Mouse (Mus musculus) lung, postnatal 0 days (tissue): ENCODE data around the gene Cdc14a. TPM values are rescaled to one million over a fixed set of nuclear protein-coding genes. Genes with fewer than 3 reads are reported as not detected.

Experiments used
- ATAC-seq: fragments of 200-750 bp; cut with Nextera tagmentation; 2 replicates; pipeline ENCODE4 v1.8.0; 2017; ENCODE audit warnings: moderate library complexity
- DNase-seq: peaks from one replicate; pipeline ENCODE4 v3.0.0-alpha.2; 2016; ENCODE audit warnings: low spot score
- H3K27ac ChIP-seq: fragments of 300-500 bp; sonication (generic); 2 replicates; pipeline ENCODE4 v1.5.1; 2014; ENCODE audit warnings: antibody characterized with exemption, mild to moderate bottlenecking, low read length, mixed read lengths
- H3K27me3 ChIP-seq: fragments of 300-500 bp; sonication (generic); replicated peaks from 2 replicates; pipeline ENCODE4 v1.6.1; 2014; ENCODE audit warnings: low read length, mixed read lengths; ENCODE audit not compliant: insufficient read depth
- H3K36me3 ChIP-seq: fragments of 300-500 bp; sonication (generic); 2 replicates; pipeline ENCODE4 v1.6.1; 2014; ENCODE audit warnings: low read length, mixed read lengths; ENCODE audit not compliant: insufficient read depth
- H3K4me1 ChIP-seq: fragments of 300-500 bp; sonication (generic); 2 replicates; pipeline ENCODE4 v1.6.1; 2014; ENCODE audit warnings: antibody characterized with exemption, low read depth, low read length, mixed read lengths; ENCODE audit not compliant: insufficient read depth
- H3K4me2 ChIP-seq: fragments of 300-500 bp; sonication (generic); replicated peaks from 2 replicates; pipeline ENCODE4 v1.6.1; 2014; ENCODE audit warnings: low read depth, mild to moderate bottlenecking, low read length, moderate library complexity, mixed read lengths
- H3K4me3 ChIP-seq: fragments of 300-500 bp; sonication (generic); 2 replicates; pipeline ENCODE4 v1.5.1; 2014; ENCODE audit warnings: low read depth, low read length
- H3K9ac ChIP-seq: fragments of 300-500 bp; sonication (generic); replicated peaks from 2 replicates; pipeline ENCODE4 v1.6.1; 2014; ENCODE audit warnings: low read depth, mild to moderate bottlenecking
- H3K9me3 ChIP-seq: fragments of 300-500 bp; sonication (generic); 2 replicates; pipeline ENCODE4 v1.6.1; 2016; ENCODE audit warnings: low read length, mixed read lengths
- CTCF ChIP-seq: IDR thresholded peaks from 2 replicates; pipeline ENCODE4 v1.5.1; 2016; ENCODE audit warnings: antibody characterized with exemption, mild to moderate bottlenecking
- EP300 ChIP-seq: IDR thresholded peaks from 2 replicates; pipeline ENCODE4 v1.6.1; 2016; ENCODE audit warnings: antibody characterized with exemption, mild to moderate bottlenecking, control low read depth
- WGBS: fragments of 180-500 bp; shearing (Covaris S2); extraction: QIAGEN DNeasy Blood & Tissue Kit; methylation state at CpG from one replicate; pipeline ENCODE4 v1.1.7; 2014; 5-methylcytosine and 5-hydroxymethylcytosine counted together
- polyA plus RNA-seq: library from polyadenylated mRNA; unstranded; fragments of >200 nt; fragmentation: Nextera tagmentation; extraction: Ambion mirVana; gene quantifications from 2 replicates; pipeline ENCODE4 v1.2.1, GENCODE M21; 2015

Cdc14a gene
- polyA plus RNA-seq, 1 experiment from 2014 or later, result 8.2 TPM

DNA sequence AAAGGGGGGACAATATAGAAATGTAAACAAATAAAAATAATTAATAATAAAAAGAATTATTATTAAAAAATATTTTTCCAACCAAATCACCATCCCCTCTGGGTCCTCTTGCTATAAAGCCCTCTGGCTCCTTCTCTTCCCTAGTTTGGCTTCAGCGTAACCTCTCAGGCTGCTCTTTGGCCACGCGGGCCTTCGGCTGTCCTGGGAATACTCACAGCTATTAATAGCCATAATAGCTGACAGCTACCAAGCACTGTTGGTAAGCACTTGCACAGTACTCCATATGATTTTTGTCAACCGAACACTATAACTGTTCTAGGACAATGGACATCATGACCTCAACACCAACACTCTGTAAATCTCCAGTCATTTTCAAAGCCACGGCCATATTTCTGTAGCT, 135.0 kb downstream of the Cdc14a start:
- Histone ChIP-seq H3K27ac (no peak overlapping the region), H3K9ac (no peak overlapping the region), H3K27me3 (no peaks in the 10 kb centered on the region), H3K4me3 (no peak overlapping the region), H3K4me1 (no peaks in the 10 kb centered on the region), H3K9me3 (no peaks in the 10 kb centered on the region), H3K4me2 (no peak overlapping the region), H3K36me3 (no peaks in the 10 kb centered on the region)
- 71% methylated on average over 6 of the region's 6 CpGs for WGBS
- ATAC-seq (no peak; the same call in 1 of the 2 replicates), DNase-seq (peak; percentile 39)
- no peak for TF ChIP-seq EP300
- TF ChIP-seq CTCF, result no peak

DNA sequence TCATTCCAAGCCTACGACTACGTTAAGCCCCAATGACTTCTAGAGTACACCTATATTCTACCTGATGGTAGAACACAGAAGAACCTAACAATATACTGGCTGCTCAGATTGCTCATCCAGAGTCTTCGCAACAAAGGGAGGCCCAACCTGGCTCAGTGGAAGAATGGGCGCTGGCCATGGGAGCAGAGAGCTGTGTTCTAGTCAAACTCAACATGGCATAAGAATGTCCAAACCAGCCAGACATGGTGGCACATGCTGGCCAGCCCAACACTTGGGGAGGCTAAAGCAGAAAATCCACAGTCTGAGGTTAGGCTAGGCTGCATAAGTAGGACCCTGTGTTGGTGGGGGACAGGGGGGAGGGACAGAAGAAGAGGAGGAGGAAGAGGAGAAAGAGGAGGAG, 139.1 kb downstream of the Cdc14a start:
- WGBS, result 92% methylated on average over 4 of the region's 4 CpGs
- Histone ChIP-seq H3K4me2 (no peak overlapping the region), H3K9me3 (no peaks in the 10 kb centered on the region), H3K27me3 (no peaks in the 10 kb centered on the region), H3K9ac (no peak overlapping the region), H3K4me3 (no peak overlapping the region), H3K36me3 (no peaks in the 10 kb centered on the region), H3K27ac (no peak overlapping the region), H3K4me1 (no peaks in the 10 kb centered on the region)
- DNase-seq (no peak), ATAC-seq (no peak)
- no peak for TF ChIP-seq CTCF
- no peak for TF ChIP-seq EP300

DNA sequence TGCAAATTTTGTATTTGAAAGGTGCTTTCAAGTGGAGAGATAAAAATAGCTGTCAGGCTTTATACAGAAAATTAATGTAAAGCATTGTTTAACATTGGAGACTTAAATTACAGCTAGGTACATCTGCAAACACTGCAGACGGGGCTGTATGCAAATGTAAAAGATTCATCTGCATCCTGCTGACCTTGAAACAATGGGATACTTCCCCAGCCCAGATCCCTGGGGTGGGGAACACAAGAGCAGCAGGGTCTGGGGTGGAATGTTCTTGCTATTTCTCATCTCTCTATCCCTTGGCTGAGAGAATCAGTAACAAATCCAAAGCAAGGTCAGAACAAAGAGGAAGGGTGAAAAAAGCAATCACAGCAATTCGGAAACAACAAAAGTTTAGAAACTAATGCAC, 139.8 kb downstream of the Cdc14a start:
- no peak overlapping the region for H3K4me2 ChIP-seq
- no peak for ATAC-seq
- no peak overlapping the region for H3K9ac ChIP-seq
- 67% methylated on average over 2 of the region's 2 CpGs for WGBS
- no peak overlapping the region for H3K27ac ChIP-seq
- no peak for DNase-seq
- no peak for TF ChIP-seq CTCF
- TF ChIP-seq EP300, result no peak
- H3K4me3 ChIP-seq, result no peak overlapping the region
- no peaks in the 10 kb centered on the region for H3K36me3 ChIP-seq
- no peaks in the 10 kb centered on the region for H3K4me1 ChIP-seq
- H3K27me3 ChIP-seq, result no peaks in the 10 kb centered on the region
- no peaks in the 10 kb centered on the region for H3K9me3 ChIP-seq

DNA sequence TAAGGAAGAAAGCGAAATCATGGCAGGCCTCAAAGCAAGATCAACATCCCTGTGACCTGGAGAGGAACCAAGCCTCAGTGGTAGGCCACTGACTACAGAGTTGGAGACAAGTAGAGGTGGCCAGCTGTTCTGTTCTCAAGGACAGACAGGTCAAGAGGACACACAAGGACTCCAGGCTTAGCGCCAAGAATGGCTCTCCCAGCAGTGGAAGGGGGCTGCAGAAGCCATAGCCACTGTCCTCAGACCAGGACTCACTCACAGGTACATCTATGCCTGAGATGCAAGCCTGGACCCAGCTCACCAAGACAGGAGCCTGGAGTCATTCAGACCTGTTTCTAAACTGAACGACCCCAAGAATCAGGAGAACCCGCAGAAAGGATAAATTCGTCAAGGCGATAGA, 142.2 kb downstream of the Cdc14a start:
- H3K4me3 ChIP-seq, result no peak overlapping the region
- no peak overlapping the region for H3K9ac ChIP-seq
- TF ChIP-seq EP300 (no peak), CTCF (no peak)
- DNase-seq (no peak), ATAC-seq (no peak)
- H3K9me3 ChIP-seq, result no peaks in the 10 kb centered on the region
- H3K4me1 ChIP-seq, result no peaks in the 10 kb centered on the region
- H3K36me3 ChIP-seq, result no peaks in the 10 kb centered on the region
- no peak overlapping the region for H3K27ac ChIP-seq
- no peaks in the 10 kb centered on the region for H3K27me3 ChIP-seq
- H3K4me2 ChIP-seq, result no peak overlapping the region
- WGBS, result 88% methylated on average over 6 of the region's 6 CpGs

DNA sequence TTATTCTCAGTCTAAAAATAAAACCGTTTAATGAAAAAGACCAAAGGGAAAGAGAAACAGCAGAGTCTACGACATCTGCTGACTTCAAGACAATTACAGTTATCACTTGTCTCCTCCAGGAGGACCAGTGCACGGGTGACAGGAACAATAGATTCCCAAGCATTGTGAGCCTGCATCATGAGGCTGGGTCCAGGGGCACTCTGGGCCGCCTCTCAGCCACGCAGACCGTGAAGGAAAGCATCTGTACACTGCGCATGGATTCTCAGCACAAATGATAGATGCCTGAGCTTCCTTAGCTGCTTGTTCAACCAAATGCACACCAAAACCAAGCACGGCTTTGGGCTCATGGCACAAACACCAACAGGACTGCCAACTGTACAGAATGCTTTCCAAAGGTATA, 146.7 kb downstream of the Cdc14a start:
- no peak overlapping the region for H3K9ac ChIP-seq
- no peaks in the 10 kb centered on the region; the same call in 1 of the 2 replicates for H3K4me1 ChIP-seq
- no peak overlapping the region for H3K4me3 ChIP-seq
- DNase-seq (no peak), ATAC-seq (no peak)
- 84% methylated on average over 8 of the region's 8 CpGs for WGBS
- H3K27ac ChIP-seq, result no peak overlapping the region
- H3K9me3 ChIP-seq, result no peaks in the 10 kb centered on the region
- H3K4me2 ChIP-seq, result no peak overlapping the region
- H3K36me3 ChIP-seq, result no peaks in the 10 kb centered on the region
- no peaks in the 10 kb centered on the region for H3K27me3 ChIP-seq
- no peak for TF ChIP-seq EP300
- no peak for TF ChIP-seq CTCF

DNA sequence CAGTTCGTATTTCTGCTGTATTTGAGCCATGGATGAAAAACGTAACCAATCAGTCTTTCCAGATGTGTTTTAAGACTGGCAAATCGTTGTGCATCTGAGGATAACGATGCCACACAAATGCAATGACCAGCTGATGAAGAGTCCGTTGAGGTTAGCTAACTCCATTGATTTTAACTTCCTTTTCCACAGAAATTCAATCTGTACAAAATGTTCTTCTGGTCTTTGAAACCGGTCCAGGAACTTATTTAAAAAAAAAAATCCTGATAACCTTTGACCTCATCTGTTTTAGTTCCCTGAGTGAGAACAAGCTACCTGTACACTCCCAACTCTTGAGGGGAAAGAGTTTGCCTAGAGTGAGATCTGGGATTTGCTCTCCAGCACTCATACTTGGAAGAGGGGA, 152.2 kb downstream of the Cdc14a start:
- Histone ChIP-seq H3K36me3 (no peaks in the 10 kb centered on the region), H3K4me3 (no peak overlapping the region), H3K9ac (no peak overlapping the region), H3K4me1 (no peaks in the 10 kb centered on the region; the same call in 1 of the 2 replicates), H3K9me3 (no peaks in the 10 kb centered on the region), H3K4me2 (no peak overlapping the region), H3K27me3 (no peaks in the 10 kb centered on the region), H3K27ac (no peak overlapping the region)
- no peak for DNase-seq
- ATAC-seq, result no peak
- TF ChIP-seq EP300 (no peak), CTCF (no peak)
- WGBS, result 77% methylated on average over 6 of the region's 6 CpGs

DNA sequence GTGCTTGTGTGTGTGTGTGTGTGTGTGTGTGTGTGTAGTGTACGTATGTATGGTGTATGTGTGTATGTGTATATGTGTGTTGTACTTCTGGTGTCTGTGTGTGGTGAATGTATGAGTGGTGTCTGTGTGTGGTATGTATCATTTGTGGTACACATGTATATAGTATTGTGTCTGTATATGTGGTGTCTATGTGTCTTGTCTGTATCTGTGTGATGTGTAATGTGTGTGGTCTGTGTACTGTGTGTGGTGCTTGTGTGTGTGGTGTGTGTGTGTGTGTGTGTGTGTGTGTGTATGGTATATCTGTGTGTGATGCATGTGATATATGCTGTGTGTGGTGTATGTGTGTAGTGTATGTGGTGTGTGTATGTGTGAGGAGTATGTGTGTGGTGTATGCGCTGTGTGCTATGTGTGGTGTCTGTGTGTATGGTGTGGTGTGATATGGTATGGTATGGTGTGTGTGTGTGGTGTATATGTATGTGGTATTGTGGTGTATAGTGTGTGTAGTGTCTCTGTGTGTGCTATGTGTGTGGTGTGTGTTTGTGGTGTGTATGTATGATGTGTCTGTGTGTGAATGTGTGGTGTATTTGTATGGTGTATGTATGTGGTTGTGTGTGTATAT, 156.7 kb downstream of the Cdc14a start:
- H3K9me3 ChIP-seq, result no peaks in the 10 kb centered on the region
- no peak overlapping the region for H3K4me3 ChIP-seq
- no peak overlapping the region for H3K27ac ChIP-seq
- H3K36me3 ChIP-seq, result no peaks in the 10 kb centered on the region
- DNase-seq (no peak), ATAC-seq (no peak)
- WGBS, result 90% methylated on average over 2 of the region's 2 CpGs
- no peaks in the 10 kb centered on the region for H3K27me3 ChIP-seq
- no peak for TF ChIP-seq CTCF
- TF ChIP-seq EP300, result no peak
- no peak overlapping the region for H3K4me2 ChIP-seq
- no peak overlapping the region for H3K9ac ChIP-seq
- no peaks in the 10 kb centered on the region for H3K4me1 ChIP-seq
